Mouse (Mus musculus) embryonic fibroblast, embryonic 13.5 days (primary cell): ENCODE results near the gene M6pr. TPM values are rescaled to one million over a fixed set of nuclear protein-coding genes. Genes with fewer than 3 reads are reported as not detected.
A peak's percentile ranks its signal among the peaks of the same experiment; 100 is the strongest.

Experiments
- H3K27ac ChIP-seq: 2 replicates; pipeline ENCODE4 v1.5.1; 2012; ENCODE audit warnings: low read length, control low read depth, inconsistent platforms; ENCODE audit not compliant: insufficient read depth
- H3K4me1 ChIP-seq: 2 replicates; pipeline ENCODE4 v1.6.1; 2011; ENCODE audit warnings: low read length; ENCODE audit not compliant: control insufficient read depth, insufficient read depth
- H3K4me3 ChIP-seq: 2 replicates; pipeline ENCODE4 v1.5.1; 2011; ENCODE audit warnings: mild to moderate bottlenecking, control low read depth, low read length; ENCODE audit not compliant: insufficient read depth
- CTCF ChIP-seq: IDR thresholded peaks from 2 replicates; pipeline ENCODE4 v1.5.1; 2011; ENCODE audit warnings: mild to moderate bottlenecking, control low read depth, low read length, moderate library complexity, borderline replicate concordance; ENCODE audit not compliant: insufficient read depth
- POLR2A ChIP-seq: IDR thresholded peaks from 2 replicates; pipeline ENCODE4 v1.6.1; 2011; ENCODE audit warnings: low read depth, mild to moderate bottlenecking, control low read depth, low read length, moderate library complexity
- polyA plus RNA-seq: library from polyadenylated mRNA; stranded (reverse); fragments of >200 nt; gene quantifications from 2 replicates; pipeline ENCODE4 v1.2.4, GENCODE M21; 2011; ENCODE audit warnings: low read depth; ENCODE audit not compliant: missing spikeins, insufficient read length

Gene M6pr
- polyA plus RNA-seq: 136 and 149 TPM in 2 replicates

GRCm38 (mm10) chr6:122308505-122309393, at the start of gene M6pr:
Gene M6pr, plus strand, starts transcription at chr6:122308720.
- TF ChIP-seq CTCF (peak; percentile 60; the same call in 1 of the 2 replicates), POLR2A (peak; percentile 74)

DNA sequence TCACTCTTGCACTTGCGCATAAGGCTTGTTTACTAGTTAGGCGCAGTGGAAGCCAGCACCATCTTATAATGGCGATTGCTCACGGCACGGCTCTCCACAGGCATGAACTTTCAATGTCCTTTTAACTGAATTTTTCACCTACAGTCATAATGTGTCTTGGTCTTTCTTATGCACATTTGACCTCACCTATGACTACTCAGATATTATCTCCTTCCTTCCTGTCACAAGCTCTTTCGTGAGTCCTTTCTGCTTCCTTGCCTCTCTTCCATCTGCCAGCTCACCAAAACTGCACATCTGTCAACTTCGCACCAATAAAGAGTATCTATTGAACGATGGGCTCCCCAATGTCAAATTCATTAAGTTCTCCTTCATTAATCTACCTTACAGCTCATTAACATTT, 46.0 kb upstream of the M6pr start:
- Histone ChIP-seq H3K4me1 (no peaks in the 10 kb centered on the region), H3K4me3 (no peak overlapping the region), H3K27ac (no peak overlapping the region)
- TF ChIP-seq POLR2A (no peak), CTCF (no peak)

More at GRCm38 (mm10) chr6:122308505-122309393, at the start of gene M6pr:
- H3K27ac ChIP-seq: peak within 1 kb of the TSS; percentile 55
- H3K4me3 ChIP-seq: peak within 1 kb of the TSS; percentile 95
- no peaks in the 10 kb centered on the region; the same call in 1 of the 2 replicates for H3K4me1 ChIP-seq

DNA sequence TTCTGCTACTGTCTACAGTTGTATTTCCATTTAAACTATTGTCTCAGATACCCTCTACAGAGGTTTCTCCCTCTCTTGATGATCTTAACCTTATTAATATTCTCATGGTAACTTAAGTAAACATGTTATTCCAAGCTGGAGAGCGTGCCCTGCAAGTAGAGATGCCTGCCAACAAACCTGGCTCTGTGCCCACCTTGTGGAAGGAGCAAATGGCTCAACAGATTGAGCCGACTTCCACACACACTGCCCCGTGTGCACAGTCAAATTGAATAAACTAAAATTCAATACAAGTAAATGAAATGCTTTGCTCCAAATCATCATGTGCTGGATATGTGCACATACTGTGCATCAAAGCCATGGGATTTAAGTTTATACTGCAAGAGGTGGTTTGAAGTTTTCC, 40.0 kb upstream of the M6pr start:
- Histone ChIP-seq H3K4me3 (no peak overlapping the region), H3K27ac (no peak overlapping the region), H3K4me1 (no peaks in the 10 kb centered on the region)
- TF ChIP-seq POLR2A: no peak
- TF ChIP-seq CTCF: no peak

- no peak overlapping the region for H3K4me3 ChIP-seq
- no peak overlapping the region for H3K27ac ChIP-seq
- TF ChIP-seq CTCF (no peak), POLR2A (no peak)
- H3K4me1 ChIP-seq: no peaks in the 10 kb centered on the region
Measured at GRCm38 (mm10) chr6:122269170-122269569, 39.4 kb upstream of the M6pr start.

DNA sequence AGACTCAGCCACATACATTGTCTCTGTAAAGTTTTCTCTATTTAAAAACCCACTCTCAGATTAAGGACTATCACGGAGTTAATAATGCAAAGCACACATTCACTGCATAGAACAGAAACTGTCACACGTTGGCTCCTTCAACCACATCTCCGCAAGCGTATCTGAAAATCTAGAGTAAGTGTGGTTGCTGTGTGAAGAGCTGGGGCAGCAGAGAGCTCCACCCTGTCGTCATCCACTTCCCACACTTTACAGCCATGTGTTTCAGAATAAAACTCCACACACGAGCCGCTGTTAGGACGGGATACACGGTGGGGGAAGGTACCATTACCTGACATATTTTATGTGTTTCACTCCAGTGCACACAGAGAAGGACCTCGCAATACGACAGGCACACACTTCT, 38.4 kb upstream of the M6pr start:
- no peak overlapping the region for H3K27ac ChIP-seq
- TF ChIP-seq POLR2A (no peak), CTCF (no peak)
- H3K4me3 ChIP-seq: no peak overlapping the region
- H3K4me1 ChIP-seq: no peaks in the 10 kb centered on the region

DNA sequence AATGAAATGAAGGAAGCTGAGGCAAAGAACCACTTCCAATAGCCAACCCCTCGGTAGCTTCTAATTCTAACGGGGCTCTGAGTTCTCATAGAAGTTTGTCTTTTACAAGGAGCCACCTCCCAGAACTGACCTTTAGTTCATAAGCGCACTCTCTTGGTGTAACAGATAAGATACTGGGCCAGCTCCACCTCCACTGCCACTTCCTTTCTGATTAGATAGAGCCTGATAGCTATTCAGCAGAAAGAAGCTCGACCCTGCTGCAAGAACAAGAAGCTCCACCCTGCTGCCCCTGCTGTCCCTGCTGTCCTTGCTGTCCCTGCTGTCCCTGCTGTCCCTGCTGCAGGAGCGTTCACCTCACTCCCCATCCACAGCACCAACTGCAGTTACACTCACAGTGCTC, 34.0 kb upstream of the M6pr start:
- Histone ChIP-seq H3K27ac (no peak overlapping the region), H3K4me1 (no peaks in the 10 kb centered on the region), H3K4me3 (no peak overlapping the region)
- TF ChIP-seq POLR2A (no peak), CTCF (no peak)

DNA sequence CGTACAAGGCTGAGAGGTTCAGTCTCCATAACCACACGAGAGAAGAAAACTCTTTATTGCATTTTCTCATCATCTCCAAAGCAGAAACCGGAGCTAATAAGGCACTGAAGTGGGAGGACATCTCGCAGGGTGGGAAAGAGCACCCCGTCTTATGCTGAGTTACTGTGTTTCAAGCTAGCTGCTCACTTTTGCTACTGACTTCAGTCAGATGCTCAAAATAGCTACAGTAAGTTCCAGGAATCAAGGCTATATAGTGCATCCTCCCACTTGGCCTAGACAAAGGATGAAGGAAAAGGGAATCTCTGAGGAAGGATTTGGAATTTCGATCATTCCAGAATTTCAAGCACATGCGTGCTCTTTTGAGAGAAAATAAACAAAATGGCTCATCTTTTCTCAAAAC, 32.0 kb upstream of the M6pr start:
- no peak for TF ChIP-seq POLR2A
- TF ChIP-seq CTCF: no peak
- Histone ChIP-seq H3K4me3 (no peak overlapping the region), H3K4me1 (no peaks in the 10 kb centered on the region), H3K27ac (no peak overlapping the region)

GRCm38 (mm10) chr6:122282782-122283181, 25.7 kb upstream of the M6pr start, which contains the start of gene Klrg1:
Gene Klrg1, minus strand, starts transcription at chr6:122282882.
- TF ChIP-seq POLR2A: no peak
- TF ChIP-seq CTCF: no peak
- Histone ChIP-seq H3K4me1 (no peaks in the 10 kb centered on the region), H3K4me3 (no peak within 1 kb of the TSS), H3K27ac (no peak within 1 kb of the TSS)

DNA sequence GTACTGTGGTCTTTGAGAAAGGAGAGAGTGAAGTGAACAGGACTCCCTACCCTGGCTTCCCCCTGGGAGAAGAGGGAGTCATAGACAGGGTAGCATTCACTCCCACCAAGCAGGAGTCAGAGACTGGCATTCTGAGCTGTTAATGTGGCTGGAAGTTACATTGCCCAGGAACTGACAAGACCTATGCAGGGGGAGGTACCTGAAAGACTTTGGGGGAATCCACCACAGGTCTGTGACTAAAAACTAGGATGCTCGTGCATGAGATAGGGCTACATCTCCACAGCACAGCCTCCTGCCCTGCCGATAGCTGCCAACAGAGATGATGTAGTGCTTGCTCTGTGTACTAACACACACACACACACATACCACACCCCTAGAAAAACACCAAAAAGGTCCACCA, 25.1 kb upstream of the M6pr start:
- Histone ChIP-seq H3K27ac (no peak overlapping the region), H3K4me1 (no peaks in the 10 kb centered on the region), H3K4me3 (no peak overlapping the region)
- TF ChIP-seq CTCF: no peak
- no peak for TF ChIP-seq POLR2A

DNA sequence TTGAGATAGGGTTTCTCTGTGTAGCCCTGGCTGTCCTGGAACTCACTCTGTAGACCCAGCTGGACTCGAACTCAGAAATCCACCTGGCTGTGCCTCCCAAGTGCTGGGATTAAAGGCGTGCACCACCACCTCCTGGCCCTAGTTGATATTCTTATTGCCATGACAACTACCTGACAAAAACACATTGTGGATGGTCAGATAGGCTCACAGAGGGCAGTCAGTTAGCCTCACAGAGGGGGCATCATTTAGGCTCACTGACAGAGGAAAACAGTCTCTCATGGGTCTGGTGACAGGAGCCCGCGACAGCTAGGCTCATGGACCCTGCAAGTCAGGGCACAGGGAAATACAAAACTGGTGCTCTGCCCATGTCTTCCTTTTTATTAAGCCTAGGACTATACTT, 24.2 kb upstream of the M6pr start:
- Histone ChIP-seq H3K4me3 (no peak overlapping the region), H3K4me1 (no peaks in the 10 kb centered on the region), H3K27ac (no peak overlapping the region)
- TF ChIP-seq CTCF (no peak), POLR2A (no peak)

- TF ChIP-seq POLR2A: no peak
- no peak for TF ChIP-seq CTCF
- Histone ChIP-seq H3K4me3 (no peak overlapping the region), H3K4me1 (no peaks in the 10 kb centered on the region), H3K27ac (no peak overlapping the region)
Measured at GRCm38 (mm10) chr6:122284823-122285222, 23.7 kb upstream of the M6pr start.
